Comparison of ENCODE assay signal across 8 mouse cellular contexts in the genomic region with DNA sequence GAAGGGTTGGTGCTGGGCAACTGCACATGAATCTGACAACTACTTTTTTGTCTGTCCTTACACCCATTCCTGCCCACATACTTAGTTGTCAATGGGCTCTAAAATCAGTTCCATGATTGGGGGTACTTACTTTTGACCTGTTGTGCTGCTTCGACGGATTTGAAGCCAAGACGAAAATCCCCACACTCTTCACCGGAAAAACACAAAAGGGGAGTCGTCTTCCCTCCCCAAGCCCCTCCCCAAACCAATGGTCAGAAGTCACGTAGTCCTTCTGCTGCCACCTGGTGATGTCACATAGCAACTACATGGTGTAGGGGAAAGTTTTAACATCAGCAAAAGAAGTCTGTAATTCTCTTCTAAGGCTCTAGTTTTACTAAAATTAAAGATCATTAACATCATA. TPM values are rescaled to one million over a fixed set of nuclear protein-coding genes. Genes with fewer than 3 reads are reported as not detected.
A peak's percentile ranks its signal among the peaks of the same experiment; 100 is the strongest.
DNase-seq lines count a peak whose midpoint lies in the region; ATAC-seq lines count a peak whose summit lies in the region.

A gene (minus strand): TSS at position 218 of the 400 bp plus-strand sequence.

- peak; percentile 67 for ATAC-seq in granulocyte monocyte progenitor cell, adult 5-6 weeks (replicated peaks; ENCODE audit: poor library complexity, severe bottlenecking)
- no peak for ATAC-seq in intestine, embryonic 16.5 days
- no peak for ATAC-seq in limb, embryonic 15.5 days (ENCODE audit: insufficient number of reproducible peaks, low FRiP score, low TSS enrichment, low read depth)
- no peak for ATAC-seq in midbrain, embryonic 16.5 days

- H3K36me3 ChIP-seq in intestine, embryonic 16.5 days (ENCODE audit: control insufficient read depth, insufficient read depth, low read length) = no peaks in the 10 kb centered on the region
- no peaks in the 10 kb centered on the region for H3K36me3 ChIP-seq in limb, embryonic 15.5 days
- H3K36me3 ChIP-seq in midbrain, embryonic 16.5 days (ENCODE audit: control insufficient read depth, insufficient read depth, low read length) = no peaks in the 10 kb centered on the region

- H3K9me3 ChIP-seq in intestine, embryonic 16.5 days (ENCODE audit: control insufficient read depth, low read length) = no peaks in the 10 kb centered on the region
- no peaks in the 10 kb centered on the region for H3K9me3 ChIP-seq in limb, embryonic 15.5 days
- no peaks in the 10 kb centered on the region for H3K9me3 ChIP-seq in midbrain, embryonic 16.5 days (replicated peaks; ENCODE audit: control insufficient read depth, low read length, poor library complexity, severe bottlenecking)

- no peaks in the 10 kb centered on the region for H3K4me1 ChIP-seq in intestine, embryonic 16.5 days (ENCODE audit: control insufficient read depth, insufficient read depth, low read length)
- no peaks in the 10 kb centered on the region for H3K4me1 ChIP-seq in limb, embryonic 15.5 days
- no peaks in the 10 kb centered on the region for H3K4me1 ChIP-seq in midbrain, embryonic 16.5 days (ENCODE audit: control insufficient read depth, insufficient read depth, low read length)

- peak within 1 kb of the TSS; percentile 33; the same call in 1 of the 2 replicates for H3K4me2 ChIP-seq in intestine, embryonic 16.5 days (ENCODE audit: low read depth, low read length)
- H3K4me2 ChIP-seq in limb, embryonic 15.5 days = peak within 1 kb of the TSS; percentile 31
- peak within 1 kb of the TSS; percentile 39 for H3K4me2 ChIP-seq in midbrain, embryonic 16.5 days (ENCODE audit: low read length)

- H3K27ac ChIP-seq in intestine, embryonic 16.5 days (ENCODE audit: low read length) = no peak within 1 kb of the TSS
- no peak within 1 kb of the TSS for H3K27ac ChIP-seq in limb, embryonic 15.5 days
- no peak within 1 kb of the TSS for H3K27ac ChIP-seq in midbrain, embryonic 16.5 days (ENCODE audit: low read length)

- H3K27me3 ChIP-seq in intestine, embryonic 16.5 days (replicated peaks; ENCODE audit: control insufficient read depth, insufficient read depth, low read length) = no peaks in the 10 kb centered on the region
- no peaks in the 10 kb centered on the region for H3K27me3 ChIP-seq in limb, embryonic 15.5 days
- no peaks in the 10 kb centered on the region for H3K27me3 ChIP-seq in midbrain, embryonic 16.5 days (ENCODE audit: control insufficient read depth, insufficient read depth, low read depth, low read length)

- WGBS in intestine, embryonic 16.5 days = 10% methylated on average over 6 of the region's 6 CpGs
- 8% methylated on average over 6 of the region's 6 CpGs for WGBS in limb, embryonic 15.5 days
- WGBS in midbrain, embryonic 16.5 days = 4% methylated on average over 6 of the region's 6 CpGs

- no peak within 1 kb of the TSS for H3K9ac ChIP-seq in intestine, embryonic 16.5 days (ENCODE audit: low read depth, low read length)
- H3K9ac ChIP-seq in limb, embryonic 15.5 days = no peak within 1 kb of the TSS
- H3K9ac ChIP-seq in midbrain, embryonic 16.5 days (ENCODE audit: low read depth, low read length) = no peak within 1 kb of the TSS

- no peak within 1 kb of the TSS for H3K4me3 ChIP-seq in intestine, embryonic 16.5 days (ENCODE audit: low read length)
- H3K4me3 ChIP-seq in limb, embryonic 15.5 days = peak within 1 kb of the TSS; percentile 19
- H3K4me3 ChIP-seq in midbrain, embryonic 16.5 days (ENCODE audit: low read depth, low read length) = peak within 1 kb of the TSS; percentile 14; the same call in 1 of the 2 replicates

- no peak for DNase-seq in urinary bladder, adult 2 months (ENCODE audit: low spot score)
- DNase-seq in urinary bladder, postnatal 25 days (ENCODE audit: low spot score) = no peak
- peak; percentile 73 for DNase-seq in embryo, embryonic 10.5 days (ENCODE audit: low spot score)
- peak; percentile 36 to 38 for DNase-seq in thymus, postnatal 36 days

RNA-seq across cellular contexts. Expression of the gene that starts here (rescaled TPM):
- polyA plus RNA-seq in urinary bladder, adult 2 months (2012; rRNA removed) = 85.1 and 86.0 TPM in 2 replicates
- 69.6 and 82.3 TPM in 2 replicates for total RNA-seq in granulocyte monocyte progenitor cell, adult 5-6 weeks (2014; fragmentation: Nextera tagmentation)
- 52.6 and 74.6 TPM in 2 replicates for total RNA-seq in granulocyte monocyte progenitor cell, adult 5-6 weeks (2017)
- 174 and 180 TPM in 2 replicates for polyA plus RNA-seq in intestine, embryonic 16.5 days (2015; fragmentation: Nextera tagmentation; extraction: Ambion mirVana)
- 120 and 133 TPM in 2 replicates for polyA plus RNA-seq in limb, embryonic 15.5 days (2015; fragmentation: Nextera tagmentation; extraction: Ambion mirVana)
- polyA plus RNA-seq in midbrain, embryonic 16.5 days (2015; fragmentation: Nextera tagmentation; extraction: Ambion mirVana) = 80.1 and 84.6 TPM in 2 replicates

Comparison
In these comparisons a context has a peak if more than half of its experiments do, and no peak if none do; other contexts are left out.
1. DNase-seq: peak in embryo, embryonic 10.5 days (single experiment) and thymus, postnatal 36 days (2 of 2); none in urinary bladder, adult 2 months (single experiment) and urinary bladder, postnatal 25 days (single experiment).
2. Peak in every context shown above with its lines, with median percentiles within 50 percentile points of each other: H3K4me2 ChIP-seq.